Mouse (Mus musculus) MEL (cell line): ENCODE measurements around the gene 4930455H04Rik.

Experiments used
- CTCF ChIP-seq, 3 experiments: IDR thresholded peaks in 2 of 3; conservative IDR thresholded peaks in 1 of 3; 2 replicates each; pipeline ENCODE4 v1.5.1; 2011 to 2012; ENCODE audit warnings: low read length in 3 of 3, low read depth in 2 of 3, mild to moderate bottlenecking in 2 of 3, improper control_type of control experiment in 1 of 3, inconsistent platforms in 1 of 3, mixed read lengths in 1 of 3, moderate library complexity in 1 of 3; ENCODE audit not compliant: control insufficient read depth in 1 of 3, insufficient read depth in 1 of 3, poor library complexity in 1 of 3, severe bottlenecking in 1 of 3
- POLR2AphosphoS5 ChIP-seq: IDR thresholded peaks from 2 replicates; pipeline ENCODE4 v1.6.1; 2012; ENCODE audit warnings: low read depth, borderline replicate concordance, mild to moderate bottlenecking, inconsistent platforms, low read length, moderate library complexity, mixed read lengths
- RAD21 ChIP-seq: IDR thresholded peaks from 2 replicates; pipeline ENCODE4 v1.6.1; 2011; ENCODE audit warnings: mild to moderate bottlenecking, low read depth, low read length, improper control_type of control experiment
- ZNF384 ChIP-seq: IDR thresholded peaks from 2 replicates; pipeline ENCODE4 v1.6.1; 2012; ENCODE audit warnings: low read depth, mild to moderate bottlenecking, inconsistent platforms, low read length, improper control_type of control experiment

GRCm38 (mm10) chr3:117001686-117002485 lies 33.8 kb downstream of the 4930455H04Rik start:
- TF ChIP-seq CTCF (IDR thresholded peaks at IDR 0.05 in 2 of 3, conservative IDR thresholded peaks at IDR 0.05 in 1 of 3; ENCODE audit: control insufficient read depth in 1 of 3, insufficient read depth in 1 of 3, low read depth in 2 of 3, low read length in 3 of 3, poor library complexity in 1 of 3, severe bottlenecking in 1 of 3) (no peak), ZNF384 (no peak), RAD21 (no peak), POLR2AphosphoS5 (no peak)
